Mouse (Mus musculus) 416B (cell line): ENCODE results near the gene Mrc2.
A peak's percentile ranks its signal among the peaks of the same experiment; 100 is the strongest.

ENCODE experiments used
- DNase-seq: peaks from one replicate; pipeline ENCODE4 v3.0.0; 2011; ENCODE audit warnings: low read depth

The Mrc2 gene

GRCm38 (mm10) chr11:105311291-105311975, 19.0 kb downstream of the Mrc2 start:
- DNase-seq = peak; percentile 86

GRCm38 (mm10) chr11:105312311-105312942, 20.0 kb downstream of the Mrc2 start:
- peak; percentile 41 for DNase-seq

DNA sequence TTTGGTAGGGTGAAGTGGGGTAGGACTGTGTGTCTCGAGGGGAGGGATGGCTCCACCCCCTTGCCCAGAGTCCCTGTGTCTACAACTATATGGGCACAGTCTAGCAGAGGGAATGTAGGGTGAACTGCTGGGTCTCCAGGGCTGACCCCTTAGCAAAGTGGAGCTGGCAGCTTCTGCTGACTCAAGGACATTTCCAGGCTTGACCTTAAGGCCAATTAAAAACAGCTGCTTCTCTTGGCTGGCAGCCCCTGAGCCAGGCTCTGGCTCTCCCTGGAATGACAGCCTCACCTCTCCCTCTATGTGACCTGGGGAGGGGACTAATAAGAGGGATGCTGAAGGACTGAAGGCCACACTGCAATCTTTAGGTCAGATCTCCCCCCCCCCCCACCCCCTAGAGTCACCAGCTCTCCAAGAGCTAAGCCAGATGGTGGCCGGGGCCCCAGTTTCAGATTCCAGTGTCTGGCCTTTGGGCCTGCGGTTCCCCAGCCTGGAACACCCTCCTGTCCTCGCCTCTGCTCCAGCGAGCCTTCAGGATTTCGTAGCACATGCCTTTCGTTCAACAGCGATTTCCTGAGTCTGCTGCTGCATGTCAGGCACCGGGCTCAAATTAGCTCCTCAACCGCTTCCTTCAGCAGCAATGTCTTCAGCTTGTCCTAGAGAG, 20.7 kb downstream of the Mrc2 start:
- DNase-seq = peak; percentile 19

- DNase-seq = no peak
Measured at GRCm38 (mm10) chr11:105313633-105314014, 21.2 kb downstream of the Mrc2 start.

DNA sequence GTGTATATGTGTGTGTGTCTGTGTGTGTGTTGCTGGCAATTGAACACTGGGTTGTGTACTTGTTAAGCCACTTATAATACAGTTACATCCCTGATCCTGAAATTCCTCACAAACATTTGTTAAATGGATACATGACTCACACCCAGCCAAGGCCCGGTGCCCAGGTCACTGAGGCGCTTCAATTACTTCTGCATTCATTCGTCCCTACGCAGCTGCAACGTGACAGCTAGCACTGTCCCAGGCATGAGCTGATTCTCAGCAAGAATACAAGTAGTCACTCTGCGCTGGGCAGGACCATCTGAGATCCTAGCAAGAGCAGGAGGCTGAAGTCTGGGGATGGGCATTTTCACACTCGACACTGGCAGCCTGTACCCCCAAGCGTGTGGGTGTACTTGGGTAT, 22.9 kb downstream of the Mrc2 start:
- no peak for DNase-seq

DNA sequence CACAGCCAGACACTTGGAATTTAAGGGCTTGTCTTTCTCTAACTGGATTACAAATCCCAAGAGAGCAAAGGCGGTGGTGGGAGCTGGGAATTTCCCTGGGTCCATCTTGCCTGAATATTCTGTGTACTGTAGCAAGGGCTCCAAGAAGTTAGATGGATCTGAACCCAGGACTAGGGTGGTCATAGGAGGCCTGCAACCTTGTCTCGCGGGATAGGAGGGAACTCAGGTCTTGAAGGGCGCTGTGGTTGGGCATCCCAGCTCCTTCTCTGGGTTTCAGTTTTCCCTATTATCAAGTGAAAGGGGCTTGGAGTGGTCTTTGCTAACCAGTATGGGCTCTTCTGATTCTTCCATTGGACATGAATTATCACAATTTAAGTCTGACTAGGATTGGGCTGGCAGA, 23.7 kb downstream of the Mrc2 start:
- no peak for DNase-seq

DNA sequence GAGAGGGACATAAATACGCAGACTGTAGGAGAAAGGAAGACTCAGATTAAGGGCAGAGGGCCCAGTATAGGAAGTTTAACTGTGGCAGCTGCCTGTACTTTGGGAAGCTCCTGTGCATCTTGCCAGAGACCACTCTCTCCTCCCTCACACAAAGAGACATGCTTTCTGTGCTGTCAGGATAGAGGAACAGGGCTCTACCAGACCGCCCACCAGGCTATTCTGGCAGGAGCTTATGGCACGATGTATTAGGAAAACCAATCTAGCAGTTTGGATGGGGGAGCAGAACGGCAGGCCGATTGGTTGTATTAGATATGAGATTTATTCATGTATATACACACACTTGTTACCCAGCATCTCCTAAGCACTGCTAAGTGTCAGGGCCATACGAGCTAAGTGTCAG, 25.3 kb downstream of the Mrc2 start:
- DNase-seq = no peak

GRCm38 (mm10) chr11:105321090-105321489, 28.6 kb downstream of the Mrc2 start:
- peak; percentile 26 for DNase-seq

DNA sequence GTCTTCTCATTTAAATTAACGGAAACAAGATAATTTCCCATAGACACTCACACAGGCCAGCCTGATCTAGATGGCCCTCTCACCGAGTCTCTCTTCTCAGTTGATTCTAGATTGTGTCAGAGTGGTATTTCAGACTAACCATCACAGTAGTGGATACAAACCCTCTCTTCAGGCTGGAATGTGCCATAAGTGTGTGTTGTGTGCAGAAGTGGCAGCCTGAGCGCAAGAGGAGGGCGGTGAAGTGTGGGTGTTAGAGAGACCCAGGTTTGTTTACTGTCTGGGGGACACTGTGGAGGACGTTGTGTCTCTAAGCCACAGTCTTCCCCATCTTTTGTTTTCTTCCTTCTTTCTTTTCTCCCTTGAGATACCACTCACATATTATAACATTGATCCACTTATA, 31.1 kb downstream of the Mrc2 start:
- no peak for DNase-seq

- no peak for DNase-seq
Measured at GRCm38 (mm10) chr11:105327101-105327500, 34.7 kb downstream of the Mrc2 start.

DNA sequence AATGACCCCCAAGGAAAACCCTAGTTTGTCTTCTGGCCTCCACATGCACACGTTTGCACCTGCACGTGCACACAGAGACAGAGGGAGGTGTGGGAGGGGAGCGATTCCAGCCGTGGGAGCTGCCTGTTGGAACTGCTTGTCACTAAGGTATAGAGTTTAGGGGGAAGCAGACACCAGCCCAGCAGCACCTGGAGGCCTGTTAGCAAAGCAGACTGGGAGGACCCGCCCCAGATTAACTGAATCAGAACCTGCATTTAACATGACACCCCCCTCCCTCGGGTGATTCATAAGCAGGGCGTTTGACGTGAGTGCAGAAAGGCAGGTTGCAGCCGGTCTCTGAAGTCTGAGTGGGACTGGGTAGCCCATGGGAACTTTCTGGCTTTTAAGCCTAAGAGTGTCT, 37.5 kb downstream of the Mrc2 start:
- DNase-seq = no peak

GRCm38 (mm10) chr11:105331129-105331528, 38.7 kb downstream of the Mrc2 start:
- DNase-seq = no peak

DNA sequence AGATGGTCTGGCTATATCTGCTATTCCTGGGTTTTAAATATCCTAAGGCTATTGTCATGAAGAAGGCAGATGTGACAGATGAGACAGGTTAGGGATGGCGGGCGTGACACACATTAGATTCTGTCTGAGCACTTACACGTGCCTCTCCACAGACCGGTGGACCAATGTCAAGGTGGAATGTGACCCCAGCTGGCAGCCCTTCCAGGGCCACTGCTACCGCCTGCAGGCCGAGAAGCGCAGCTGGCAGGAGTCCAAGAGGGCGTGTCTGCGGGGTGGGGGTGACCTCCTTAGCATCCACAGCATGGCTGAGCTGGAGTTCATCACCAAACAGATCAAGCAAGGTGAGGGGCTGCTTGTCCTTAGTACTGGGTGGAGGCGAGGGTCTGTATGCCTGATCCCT, 39.3 kb downstream of the Mrc2 start:
- DNase-seq = peak; percentile 69

DNA sequence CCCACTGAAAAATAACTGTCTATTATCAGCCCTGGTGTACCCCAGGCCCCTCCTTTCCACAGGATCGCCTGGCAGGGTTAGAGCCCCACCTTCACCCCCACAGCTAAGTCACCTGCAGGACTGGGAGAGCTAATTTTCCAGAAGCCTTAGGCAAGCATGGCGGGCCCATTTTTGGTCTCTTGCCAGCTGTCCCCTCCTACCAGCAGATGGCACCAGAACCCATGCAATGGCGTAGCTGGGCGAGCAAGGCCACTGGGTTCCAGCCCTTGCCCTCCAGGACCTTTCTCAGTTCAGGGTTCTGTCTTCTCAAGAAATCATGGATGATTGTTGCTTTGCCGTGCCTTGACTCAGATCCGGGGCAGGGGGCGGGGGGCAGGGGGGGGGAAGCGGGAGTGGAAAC, 40.0 kb downstream of the Mrc2 start:
- peak; percentile 75 for DNase-seq

- no peak for DNase-seq
Measured at GRCm38 (mm10) chr11:105333867-105334670, 41.6 kb downstream of the Mrc2 start.

GRCm38 (mm10) chr11:105338596-105339390, 46.4 kb downstream of the Mrc2 start:
- no peak for DNase-seq

DNA sequence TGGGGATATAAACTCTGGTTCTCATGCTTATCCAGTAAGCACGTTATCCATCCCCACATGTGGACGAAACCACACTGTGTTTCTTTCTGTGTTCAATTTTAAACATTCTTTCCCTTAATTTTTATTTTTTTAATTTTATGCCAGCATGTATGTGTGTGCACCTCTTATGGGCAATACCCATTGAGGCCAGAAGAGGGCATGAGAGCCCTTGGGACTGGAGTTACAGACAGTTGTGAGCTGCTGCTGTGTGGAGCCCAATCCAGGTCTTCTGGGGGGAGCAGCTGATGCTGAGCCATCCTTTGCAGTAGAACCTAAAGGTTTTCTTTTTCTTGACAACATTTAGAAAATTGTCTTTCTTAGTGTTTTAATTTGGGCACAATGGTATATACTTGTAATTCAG, 52.8 kb downstream of the Mrc2 start:
- DNase-seq = peak; percentile 62

- DNase-seq = peak; percentile 86
Measured at GRCm38 (mm10) chr11:105347162-105348161, 55.0 kb downstream of the Mrc2 start.

GRCm38 (mm10) chr11:105348495-105348982, 56.1 kb downstream of the Mrc2 start:
- DNase-seq = no peak

- no peak for DNase-seq
Measured at GRCm38 (mm10) chr11:105349780-105350324, 57.4 kb downstream of the Mrc2 start.
